Mouse (Mus musculus) cerebellum, adult 2 months (tissue): ENCODE results near the gene Lypd1.

Source experiments
- CTCF ChIP-seq: fragments of 200-500 bp; IDR thresholded peaks from 2 replicates; pipeline ENCODE4 v1.5.1; 2011; ENCODE audit warnings: low read depth, mild to moderate bottlenecking, control low read depth, low read length, moderate library complexity, borderline replicate concordance; ENCODE audit not compliant: insufficient read depth
- POLR2A ChIP-seq: fragments of 200-500 bp; IDR thresholded peaks from 2 replicates; pipeline ENCODE4 v1.6.1; 2011; ENCODE audit warnings: low read length, control low read depth, borderline replicate concordance; ENCODE audit not compliant: insufficient read depth

DNA sequence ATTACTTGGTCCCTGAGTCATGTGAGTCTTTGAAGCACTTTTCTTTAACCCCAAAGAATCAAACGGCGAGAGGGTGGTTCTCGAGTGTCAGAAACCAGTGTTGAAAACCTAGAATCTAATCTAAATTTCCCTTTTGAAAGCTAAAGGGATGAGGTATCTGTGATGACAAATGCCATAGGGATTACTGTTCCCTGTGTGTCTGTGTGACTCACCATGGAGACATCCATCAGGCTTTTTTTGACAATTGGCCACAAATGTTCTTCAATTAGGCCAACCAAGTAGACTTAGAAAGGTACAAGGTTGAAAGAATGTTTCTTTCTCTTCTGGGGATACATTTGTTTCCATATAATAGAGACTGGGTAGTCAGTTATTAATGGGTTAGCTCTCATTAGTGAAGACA, 38.1 kb upstream of the Lypd1 start:
- TF ChIP-seq CTCF (no peak), POLR2A (no peak)
